Mouse (Mus musculus) adrenal gland, postnatal 4 days (tissue): Measurements from ENCODE around the gene Mrpl33. TPM values are rescaled to one million over a fixed set of nuclear protein-coding genes. Genes with fewer than 3 reads are reported as not detected.
A peak's percentile ranks its signal among the peaks of the same experiment; 100 is the strongest.
"Not testable (repeated sequence)": the region's sequence is repeated elsewhere in the genome, so short reads cannot be mapped to it uniquely, and the experiment has no call there.

Experiments
- DNase-seq, 2 experiments: peaks; one replicate each; pipeline ENCODE4 v3.0.0; 2021 to 2022; ENCODE audit warnings: low spot score in 2 of 2, mixed read lengths in 2 of 2
- total RNA-seq, 2 experiments: library from RNA; stranded (reverse); gene quantifications; 2 replicates each; pipeline ENCODE4 v1.2.3; 2021

Gene Mrpl33
- total RNA-seq, 2 experiments from 2014 or later: 262 to 270 TPM

- no peak for DNase-seq
Measured at GRCm38 (mm10) chr5:31591122-31591521, 5.6 kb upstream of the Mrpl33 start.

- DNase-seq: no peak
Measured at GRCm38 (mm10) chr5:31595868-31596267, 867 bp upstream of the Mrpl33 start.

DNA sequence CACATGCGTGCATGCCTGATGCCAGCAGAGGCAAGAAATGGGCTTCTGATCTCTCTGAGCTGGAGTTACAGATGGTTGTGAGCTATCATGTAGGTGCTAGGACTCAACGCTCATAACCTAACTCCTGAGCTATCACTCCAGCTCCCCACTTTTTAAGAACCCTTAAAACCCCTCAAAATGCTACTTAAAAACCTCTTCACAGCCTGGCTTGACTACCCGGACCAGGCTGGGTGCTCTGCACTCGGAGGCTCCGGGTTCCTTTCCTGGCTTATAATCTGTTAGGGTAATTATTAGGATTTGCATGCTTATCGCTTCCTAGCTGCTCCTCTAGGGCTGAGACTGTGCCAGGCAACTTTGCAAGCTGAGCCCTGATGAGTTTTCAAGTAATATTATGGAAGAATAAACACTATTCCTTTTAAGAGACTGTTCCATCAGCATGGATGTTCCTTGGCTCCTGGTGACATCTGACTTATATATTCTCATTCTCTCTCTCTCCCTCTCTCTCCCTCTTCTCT is 752 bp downstream of the Mrpl33 start:
- no peak for DNase-seq

DNA sequence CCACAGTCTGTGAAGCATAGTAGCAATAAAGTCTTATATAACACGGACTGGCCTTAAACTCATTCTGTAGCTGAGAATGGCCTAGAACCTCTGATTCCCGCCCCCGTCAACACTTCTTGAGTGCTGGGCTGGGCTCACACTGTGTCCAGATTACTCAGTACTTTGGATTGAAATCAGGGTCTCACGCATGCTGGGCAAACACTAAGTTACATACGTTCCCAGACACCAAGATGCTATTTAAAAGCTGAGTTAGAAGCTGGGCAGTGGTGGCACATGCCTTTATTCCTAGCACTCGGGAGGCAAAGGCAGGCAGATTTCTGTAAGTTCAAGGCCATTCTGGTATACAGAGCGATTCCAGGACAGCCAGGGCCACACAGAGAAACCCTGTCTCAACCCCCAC is 1.4 kb downstream of the Mrpl33 start:
- DNase-seq: no peak

DNA sequence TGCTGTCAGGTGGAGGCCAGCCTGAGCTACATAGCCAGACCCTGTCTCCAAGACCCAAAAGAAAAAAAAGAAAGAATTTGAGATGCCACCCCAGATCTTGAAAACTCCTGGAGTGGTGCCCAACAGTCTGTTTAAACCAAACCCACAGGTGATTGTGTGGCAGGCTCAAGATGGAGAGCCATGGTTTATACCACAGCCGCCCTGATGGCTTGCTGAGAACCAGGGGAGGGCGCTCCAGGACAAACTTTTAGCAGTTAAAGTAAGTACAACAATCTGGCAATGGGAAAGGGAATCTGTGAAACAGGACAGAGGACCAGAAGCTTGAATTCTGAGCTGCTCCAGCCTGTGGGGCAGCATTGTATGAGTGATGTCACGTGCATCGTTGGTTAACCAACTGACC is 1.8 kb downstream of the Mrpl33 start:
- DNase-seq: no peak

GRCm38 (mm10) chr5:31599161-31599560 is 2.4 kb downstream of the Mrpl33 start:
- DNase-seq: no peak

DNA sequence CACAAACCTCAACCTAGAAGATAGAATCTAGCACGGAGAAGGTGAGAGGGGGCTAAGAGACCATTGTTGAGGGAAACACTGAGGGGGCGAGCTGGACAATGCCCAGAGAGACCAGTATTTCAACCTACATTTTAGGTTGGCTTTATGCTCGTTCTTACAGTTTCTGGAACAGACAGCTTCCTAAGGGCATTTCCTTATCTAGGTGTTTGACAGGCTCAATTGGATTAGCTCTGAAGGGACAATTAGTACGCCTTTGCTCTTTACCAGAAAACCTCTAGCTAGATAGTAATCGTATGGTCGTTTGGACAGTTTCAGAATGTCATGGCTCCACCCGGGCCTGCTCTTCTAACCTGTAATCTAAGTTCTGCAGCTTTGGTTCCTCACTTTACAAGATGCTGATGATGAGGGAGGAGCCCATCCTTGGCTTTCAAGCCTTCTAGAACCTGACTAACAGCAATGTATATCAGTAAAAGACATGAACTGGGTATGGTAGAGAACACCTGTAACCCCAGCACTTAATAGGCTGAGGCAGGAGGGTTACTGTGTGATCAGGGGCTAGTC is 4.5 kb downstream of the Mrpl33 start:
- no peak for DNase-seq

GRCm38 (mm10) chr5:31602377-31602776 is 5.6 kb downstream of the Mrpl33 start:
- peak in 1 of 2 experiments; percentile 39 for DNase-seq

GRCm38 (mm10) chr5:31603766-31604165 is 7.0 kb downstream of the Mrpl33 start:
- no peak for DNase-seq

- DNase-seq: no peak
Measured at GRCm38 (mm10) chr5:31606151-31606550, 9.4 kb downstream of the Mrpl33 start.

DNA sequence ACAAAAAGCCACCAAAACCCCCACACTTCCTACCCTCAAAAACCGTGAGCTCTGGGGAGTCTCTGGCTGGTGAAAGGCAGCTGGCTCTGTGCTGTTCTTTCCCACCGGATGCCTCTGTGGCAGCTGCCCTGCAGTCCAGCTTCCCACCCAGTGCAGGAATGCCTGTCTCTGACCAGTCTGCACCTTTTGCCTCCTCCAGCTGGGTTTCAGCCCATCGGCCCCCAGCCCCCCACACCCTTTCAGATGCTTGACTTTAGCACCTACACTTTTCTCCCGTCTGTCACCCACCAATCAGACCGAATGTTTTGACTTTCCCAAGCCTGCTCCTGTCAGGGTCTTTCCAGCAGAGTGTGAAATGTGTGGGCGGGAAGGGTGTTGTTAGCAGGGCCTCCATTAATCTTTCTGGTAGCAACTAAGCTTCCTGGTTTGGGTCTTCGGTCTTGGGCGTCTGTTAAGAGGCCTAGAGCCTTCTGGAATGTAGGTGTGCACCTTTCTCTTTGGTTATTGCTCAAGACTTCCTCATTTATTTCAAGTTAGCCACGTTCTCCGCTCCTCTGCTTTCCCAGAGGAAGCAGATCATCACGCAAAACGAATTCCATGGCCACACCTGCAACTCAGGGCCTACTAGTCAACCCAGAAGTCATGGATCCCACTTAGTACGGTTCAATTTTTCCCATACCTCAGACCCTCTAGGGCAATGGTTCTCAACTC is 13.8 kb downstream of the Mrpl33 start:
- DNase-seq: no peak

- DNase-seq: no peak
Measured at GRCm38 (mm10) chr5:31611186-31611585, 14.5 kb downstream of the Mrpl33 start.

GRCm38 (mm10) chr5:31613852-31614286 is 17.1 kb downstream of the Mrpl33 start:
- DNase-seq: peak; percentile 52 to 73

DNA sequence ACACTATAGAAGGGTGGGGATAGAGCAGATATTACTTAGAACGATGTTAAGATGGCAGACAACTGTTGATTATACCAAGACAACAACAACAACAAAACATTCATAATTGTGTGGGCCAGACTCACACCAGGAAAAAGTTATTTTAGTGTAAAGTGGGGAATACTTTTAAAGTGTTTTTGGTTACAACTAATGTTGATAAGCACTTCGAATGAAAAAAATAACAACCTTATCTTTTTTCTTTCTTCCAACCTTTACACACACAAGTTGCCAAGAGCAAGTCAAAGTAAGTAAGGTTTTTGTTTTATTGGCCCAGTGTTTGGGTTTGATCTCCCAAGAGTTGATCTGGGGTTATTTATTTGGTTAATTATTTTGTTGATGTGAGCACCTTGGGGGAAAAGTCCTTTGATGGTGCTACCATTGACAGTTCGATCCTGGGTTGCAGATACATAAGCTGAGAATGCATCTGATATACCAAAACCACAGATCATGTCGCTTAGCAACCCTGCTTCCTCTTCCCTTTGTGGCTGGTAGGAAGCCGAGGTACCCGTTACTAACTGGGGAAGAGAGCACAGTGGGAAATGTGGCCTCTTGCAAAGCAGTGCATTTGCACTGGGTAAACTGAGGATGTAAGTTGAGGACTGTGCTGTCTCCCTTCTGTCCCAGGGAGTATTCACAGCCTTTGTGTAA is 17.7 kb downstream of the Mrpl33 start:
- no peak for DNase-seq

DNA sequence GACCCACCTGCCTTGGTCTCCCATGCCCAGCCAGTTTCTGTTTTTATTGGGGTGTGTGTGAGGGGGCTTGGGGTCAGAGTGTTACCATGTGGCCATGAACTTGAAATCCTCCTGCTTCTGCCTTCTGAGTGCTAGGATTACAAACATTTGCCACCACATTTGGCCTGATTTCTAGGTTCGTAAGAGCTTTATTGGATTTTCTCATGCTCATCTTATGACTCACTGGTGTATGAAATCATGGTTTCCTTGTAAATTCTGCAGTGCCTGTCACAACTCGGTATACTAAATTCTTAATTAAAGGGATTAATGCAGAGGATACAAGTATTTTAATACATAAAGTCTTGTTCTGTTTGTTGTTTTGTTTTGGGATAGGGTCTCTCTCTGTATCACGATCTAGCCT is 23.6 kb downstream of the Mrpl33 start:
- DNase-seq: no peak

DNA sequence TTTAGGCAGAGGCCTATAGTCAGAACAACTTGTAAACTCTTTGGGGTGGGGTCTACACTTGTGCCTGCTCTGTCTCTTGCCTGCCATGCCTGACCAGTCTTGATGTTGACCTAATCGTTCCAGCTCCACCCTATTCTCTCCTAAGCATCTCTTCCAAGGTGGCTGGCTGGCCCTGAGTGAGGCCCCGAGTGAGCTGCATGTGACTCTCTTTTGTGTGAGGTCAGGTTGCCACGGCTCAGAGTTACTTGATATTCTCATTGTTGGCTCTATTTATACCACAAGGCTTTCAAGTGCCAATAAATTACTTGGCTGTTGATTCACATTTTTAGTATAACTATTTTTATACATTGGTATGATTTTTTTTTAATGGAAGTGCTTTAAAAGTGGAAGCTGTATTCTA is 30.4 kb downstream of the Mrpl33 start:
- no peak for DNase-seq

DNA sequence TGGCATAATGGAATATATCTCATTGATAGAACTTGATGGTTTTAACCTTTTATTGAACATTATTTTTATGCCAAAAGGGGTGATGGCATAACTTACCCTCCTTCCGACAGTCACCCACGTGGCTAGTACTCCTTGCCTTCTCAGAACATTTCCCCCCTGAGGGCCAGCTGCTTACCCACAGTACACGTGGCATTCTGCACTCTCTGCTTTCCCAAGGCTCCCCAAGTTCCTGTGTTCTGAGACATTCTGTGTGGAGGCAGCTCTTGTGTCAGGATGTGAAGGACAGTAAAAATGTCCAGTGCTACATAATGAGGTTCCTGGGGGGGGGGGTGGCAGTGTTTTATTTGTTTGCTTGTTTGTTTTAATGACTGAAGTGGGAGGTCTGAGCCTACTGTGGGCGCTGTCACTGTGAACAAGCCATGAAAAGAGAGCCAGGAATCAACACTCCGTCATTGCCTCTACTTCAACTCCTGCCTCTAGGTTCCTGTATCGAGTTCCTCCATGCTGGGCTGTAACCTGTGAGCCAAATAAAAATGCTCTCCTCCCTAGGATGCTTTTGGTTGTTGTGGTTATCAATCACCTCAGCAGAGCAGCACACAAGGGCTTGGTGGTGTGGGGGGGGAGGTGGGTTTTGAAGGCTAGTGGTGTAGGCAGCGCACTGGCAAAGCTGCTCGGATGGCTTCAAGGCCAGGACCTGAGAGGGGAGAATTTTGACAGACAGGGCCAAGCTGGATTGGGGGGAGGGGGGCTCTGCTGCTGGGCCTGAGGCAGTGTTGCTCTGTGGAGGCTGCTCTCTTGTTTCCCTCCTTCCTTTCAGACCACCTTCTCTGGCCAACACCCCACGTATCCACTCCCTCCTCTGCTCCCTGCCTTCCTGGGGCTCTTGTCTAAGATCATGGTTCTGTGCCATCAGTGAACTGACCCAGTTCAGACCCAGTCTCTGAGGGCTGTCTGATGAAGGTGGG is 31.1 kb downstream of the Mrpl33 start:
- DNase-seq: no peak

DNA sequence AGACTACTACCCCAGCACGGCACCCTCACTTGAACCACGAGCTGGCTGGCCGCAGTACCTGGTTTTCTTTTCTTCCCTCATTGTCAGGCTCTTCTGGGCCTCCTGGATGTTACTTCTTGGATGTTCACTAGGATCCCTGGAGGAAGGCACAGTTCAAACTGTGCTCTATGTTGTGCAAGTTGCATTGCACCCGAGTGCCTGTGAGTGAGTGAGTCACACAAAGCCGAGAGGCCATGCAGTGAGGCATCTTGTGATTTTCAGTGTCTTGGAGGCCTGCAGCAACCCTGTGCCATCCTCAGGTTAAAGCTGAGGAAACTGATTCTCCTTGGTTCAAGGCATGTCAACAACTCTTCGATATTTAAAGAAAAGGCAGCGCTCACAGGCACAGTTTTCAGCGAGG is 31.8 kb downstream of the Mrpl33 start:
- no peak for DNase-seq

GRCm38 (mm10) chr5:31630064-31630463 is 33.3 kb downstream of the Mrpl33 start:
- peak in 1 of 2 experiments; percentile 31 for DNase-seq

DNA sequence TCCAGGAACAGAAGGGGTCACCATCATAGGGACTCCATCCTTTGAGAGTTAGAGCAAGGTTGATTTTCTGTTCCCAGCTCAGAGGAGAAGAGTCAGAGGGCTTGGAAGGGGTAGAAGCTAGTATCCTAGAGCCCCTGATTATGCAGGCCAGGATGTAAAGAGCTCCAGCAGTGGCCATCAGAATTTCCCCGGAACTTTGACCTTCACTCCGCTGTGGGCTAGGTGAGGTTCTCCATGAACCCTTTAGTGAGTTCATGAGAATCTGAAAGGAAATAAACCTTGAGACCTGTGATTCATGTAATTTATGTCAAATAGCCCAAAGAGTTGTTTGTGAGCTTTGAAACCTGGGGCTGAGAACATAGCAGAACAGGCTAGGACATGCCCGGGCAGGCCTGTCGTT is 34.4 kb downstream of the Mrpl33 start:
- DNase-seq: not testable (repeated sequence)

DNA sequence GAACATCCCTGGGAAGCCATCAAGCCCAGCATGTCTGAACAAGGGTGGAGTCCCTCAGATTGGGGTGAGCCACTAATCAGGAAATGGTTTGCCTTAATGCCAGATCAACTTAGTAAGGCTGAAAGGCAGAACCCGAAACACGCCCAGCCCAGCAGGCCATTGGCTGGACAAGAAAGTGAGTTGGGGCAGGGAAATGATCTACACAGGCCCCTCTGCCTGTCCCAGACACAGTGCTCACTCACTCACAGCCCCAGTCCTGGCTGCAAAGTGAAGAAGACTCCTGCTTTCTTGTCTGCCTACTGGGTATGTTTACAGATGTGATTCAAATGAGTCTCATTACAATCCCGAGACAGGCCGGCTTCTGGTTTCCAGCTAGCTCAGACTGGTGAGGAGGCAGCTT is 37.4 kb downstream of the Mrpl33 start:
- DNase-seq: no peak
